Mouse (Mus musculus): ENCODE measurements around the gene Cdh19. TPM values are rescaled to one million over a fixed set of nuclear protein-coding genes. Genes with fewer than 3 reads are reported as not detected.

The Cdh19 gene
- 1 to 10 TPM; 2.3 to 3.1 TPM for total RNA-seq (2021)

DNA sequence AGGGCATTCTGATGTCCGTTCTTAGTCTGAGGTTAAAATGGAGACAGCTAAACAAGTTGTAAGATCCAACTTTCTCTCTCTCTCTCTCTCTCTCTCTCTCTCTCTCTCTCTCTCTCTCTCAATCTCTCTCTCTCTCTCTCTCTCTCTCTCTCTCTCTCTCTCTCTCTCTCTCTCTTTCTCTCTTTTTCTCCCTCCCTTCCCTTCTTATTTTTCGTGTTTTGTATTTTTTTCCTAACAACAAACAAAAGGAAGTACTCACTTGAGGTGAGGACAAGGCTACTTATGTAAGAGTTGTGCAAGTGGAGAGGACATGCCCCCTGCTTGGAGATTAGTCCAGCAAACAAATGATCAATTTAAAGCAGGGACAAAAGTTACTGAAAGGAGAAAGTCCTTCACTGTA is at the start of gene Cdh19:
TSS of gene Cdh19 (minus strand) at position 101 of the 400 bp plus-strand sequence.
- no peak for DNase-seq (ENCODE audit: low spot score)
- intact Hi-C loops (cut with DNase I), result no loop called here

DNA sequence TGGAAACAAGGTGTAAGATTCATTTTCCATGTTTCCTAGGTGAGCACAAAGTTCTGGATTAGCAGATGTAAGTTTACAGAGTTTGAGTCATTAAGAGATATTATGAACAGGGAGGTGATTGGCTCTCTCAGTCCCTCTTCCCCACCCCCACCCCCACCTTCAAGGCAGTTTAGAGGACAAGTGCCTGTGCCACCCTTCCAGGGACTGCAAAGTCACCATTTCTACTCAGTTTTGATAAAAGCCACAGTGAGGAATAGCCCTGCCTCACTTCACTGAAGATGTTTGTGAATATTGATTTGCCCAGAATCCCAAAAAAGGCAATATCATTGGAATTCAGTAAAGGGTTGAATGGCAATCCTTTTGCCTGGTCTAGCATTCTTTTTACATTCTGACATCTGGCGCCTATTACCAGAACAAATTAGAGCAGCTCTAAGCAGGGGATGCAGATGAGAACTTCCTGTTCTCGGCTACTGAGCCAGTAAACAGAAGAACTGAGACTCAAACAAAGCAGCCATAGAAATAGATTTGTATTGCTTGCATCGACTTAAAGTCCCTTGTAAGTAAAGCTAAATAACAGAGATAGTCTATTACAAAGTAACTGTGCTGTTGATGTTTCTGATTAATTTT is 43.2 kb upstream of the Cdh19 start:
- intact Hi-C loops (cut with DNase I), result no loop called here
- no peak for DNase-seq (ENCODE audit: low spot score)

DNA sequence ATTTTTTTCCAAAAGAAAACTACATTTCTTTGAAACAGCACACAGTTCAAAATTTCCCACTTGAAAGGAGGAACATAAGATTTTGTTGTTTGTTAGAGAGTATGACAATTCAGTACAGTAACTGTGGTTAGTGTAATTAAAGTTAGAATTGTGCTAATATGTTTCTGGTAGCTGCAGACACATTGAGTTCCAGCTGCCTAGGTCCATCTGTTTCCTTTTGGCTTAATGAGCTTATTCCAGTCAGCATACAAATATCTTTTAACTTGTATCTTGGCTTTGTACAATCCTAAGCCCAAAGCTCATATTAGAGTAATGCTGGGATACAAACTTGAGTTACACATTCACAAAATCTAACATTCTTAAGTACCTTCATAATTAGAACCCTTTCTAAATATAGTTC is 40.3 kb upstream of the Cdh19 start:
- intact Hi-C loops (cut with DNase I), result no loop called here
- no peak for DNase-seq (ENCODE audit: low spot score)

DNA sequence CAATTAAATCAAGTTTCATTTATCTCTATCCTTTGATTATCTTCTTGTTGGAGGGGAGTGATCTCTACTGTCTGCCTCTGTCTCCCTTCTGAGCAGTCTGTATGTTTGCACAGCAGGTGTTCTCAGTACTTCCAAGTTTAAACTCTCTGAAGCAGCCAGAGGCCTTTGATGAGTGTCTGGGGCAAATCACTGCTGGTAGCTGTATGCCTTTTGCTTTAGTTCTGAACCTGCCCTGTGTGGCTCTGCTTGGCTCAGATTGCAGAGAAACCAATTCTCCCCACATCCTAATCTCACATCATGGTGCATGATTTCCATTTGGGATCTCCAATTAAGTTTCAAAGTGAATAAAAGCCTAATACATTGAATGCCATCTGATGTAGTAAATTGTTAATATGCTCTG is 12.4 kb upstream of the Cdh19 start:
- no peak for DNase-seq (ENCODE audit: low spot score)
- intact Hi-C loops (cut with DNase I), result no loop called here

DNA sequence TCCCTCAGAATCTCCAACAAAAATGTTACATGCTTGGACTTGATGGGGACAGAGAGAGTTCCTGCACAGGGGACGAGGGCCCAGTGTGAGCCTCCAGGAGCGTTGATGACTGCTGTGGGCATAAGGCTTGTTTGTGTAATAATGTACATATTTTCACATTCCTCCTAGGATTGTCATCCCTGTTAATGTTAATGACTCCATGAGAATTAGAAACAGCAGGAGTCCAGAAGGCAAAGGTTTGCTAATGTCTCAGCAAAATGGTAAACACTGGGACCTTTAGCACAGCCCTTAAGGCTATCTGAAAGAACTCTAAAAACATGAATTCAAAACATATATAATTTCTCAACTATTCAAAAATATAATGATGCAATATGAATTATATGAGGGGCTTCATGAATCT is 8.2 kb downstream of the Cdh19 start:
- intact Hi-C loops (cut with DNase I), result no loop called here
- DNase-seq (ENCODE audit: low spot score), result no peak

DNA sequence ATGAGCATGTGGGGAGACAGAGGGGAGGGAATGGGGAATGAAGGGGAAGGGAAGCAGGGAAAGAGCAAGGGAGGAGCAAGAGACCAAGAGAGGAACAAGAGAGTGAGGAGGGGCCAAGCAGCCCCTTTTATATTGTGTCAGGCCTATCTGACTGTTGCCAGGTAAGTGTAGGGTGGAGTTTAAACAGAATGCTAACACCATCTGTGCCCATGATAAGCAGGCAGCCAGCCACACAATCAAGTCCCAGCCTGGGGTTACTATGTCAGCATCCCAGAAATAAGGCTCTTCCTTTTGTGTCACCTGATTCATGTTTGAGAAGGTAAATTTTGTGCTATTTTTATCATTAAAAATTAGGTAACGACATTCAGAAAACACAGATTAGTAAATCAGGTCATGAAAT is 67.6 kb downstream of the Cdh19 start:
- intact Hi-C loops (cut with DNase I), result no loop called here
- DNase-seq (ENCODE audit: low spot score), result no peak

DNA sequence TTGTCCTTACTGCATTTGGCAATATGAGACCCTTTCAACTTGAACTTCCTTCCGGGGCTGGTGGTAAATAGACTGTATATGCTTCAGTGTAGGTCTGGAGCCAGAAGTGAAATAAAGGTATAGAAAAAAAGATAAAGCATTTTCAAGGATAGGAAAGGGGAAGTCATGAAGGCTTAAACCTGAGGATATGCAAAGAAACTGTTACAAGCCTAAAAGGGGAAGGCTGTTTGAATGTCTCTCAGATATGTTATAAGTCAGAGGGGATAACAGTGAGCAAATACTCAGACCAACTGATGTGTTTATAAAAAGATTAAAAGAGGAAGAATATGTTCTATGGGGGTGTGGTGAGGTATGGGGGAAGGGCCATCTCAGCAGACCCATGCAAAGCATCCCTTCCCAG is 68.2 kb downstream of the Cdh19 start:
- intact Hi-C loops (cut with DNase I), result no loop called here
- DNase-seq (ENCODE audit: low spot score), result no peak

DNA sequence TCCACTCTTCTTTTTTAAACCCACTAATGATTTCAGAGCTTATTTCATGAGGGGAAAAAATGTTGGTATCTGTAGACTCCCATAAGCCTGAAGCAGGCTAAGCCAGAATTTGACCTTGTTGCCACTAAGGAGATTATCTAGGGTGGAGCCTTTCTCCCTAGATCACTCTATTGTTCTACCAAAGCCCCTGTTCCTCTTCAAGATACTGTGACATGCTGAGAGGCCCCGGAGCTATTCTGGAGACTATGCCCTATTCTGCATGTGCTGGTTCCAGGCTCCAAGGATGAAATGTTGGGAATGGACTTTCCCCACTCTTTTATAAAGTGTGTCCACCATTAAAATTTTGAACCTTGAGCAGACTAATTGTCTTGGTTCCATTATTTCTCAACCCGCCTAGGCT is 73.1 kb downstream of the Cdh19 start:
- DNase-seq (ENCODE audit: low spot score), result no peak
- intact Hi-C loops (cut with DNase I), result no loop called here

All from heart, postnatal 25 days (tissue).